Mouse (Mus musculus): Measurements from ENCODE around the gene Tnfrsf18.

Tnfrsf18 gene

GRCm38 (mm10) chr4:156026013-156026412, at the start of gene Tnfrsf18:
Tnfrsf18 (plus strand) TSS chr4:156026164.
- in situ Hi-C loops (cut with MboI, MseI), result no loop called here

GRCm38 (mm10) chr4:155981436-155982082, 44.4 kb upstream of the Tnfrsf18 start:
- in situ Hi-C loops (cut with MboI, MseI), result no loop called here

- in situ Hi-C loops (cut with MboI, MseI), result no loop called here
Measured at GRCm38 (mm10) chr4:155983788-155984187, 42.2 kb upstream of the Tnfrsf18 start.

GRCm38 (mm10) chr4:155991211-155991907, 34.6 kb upstream of the Tnfrsf18 start:
- in situ Hi-C loops (cut with MboI, MseI), result no loop called here

GRCm38 (mm10) chr4:155991908-155992230, 34.1 kb upstream of the Tnfrsf18 start:
- in situ Hi-C loops (cut with MboI, MseI), result no loop called here

DNA sequence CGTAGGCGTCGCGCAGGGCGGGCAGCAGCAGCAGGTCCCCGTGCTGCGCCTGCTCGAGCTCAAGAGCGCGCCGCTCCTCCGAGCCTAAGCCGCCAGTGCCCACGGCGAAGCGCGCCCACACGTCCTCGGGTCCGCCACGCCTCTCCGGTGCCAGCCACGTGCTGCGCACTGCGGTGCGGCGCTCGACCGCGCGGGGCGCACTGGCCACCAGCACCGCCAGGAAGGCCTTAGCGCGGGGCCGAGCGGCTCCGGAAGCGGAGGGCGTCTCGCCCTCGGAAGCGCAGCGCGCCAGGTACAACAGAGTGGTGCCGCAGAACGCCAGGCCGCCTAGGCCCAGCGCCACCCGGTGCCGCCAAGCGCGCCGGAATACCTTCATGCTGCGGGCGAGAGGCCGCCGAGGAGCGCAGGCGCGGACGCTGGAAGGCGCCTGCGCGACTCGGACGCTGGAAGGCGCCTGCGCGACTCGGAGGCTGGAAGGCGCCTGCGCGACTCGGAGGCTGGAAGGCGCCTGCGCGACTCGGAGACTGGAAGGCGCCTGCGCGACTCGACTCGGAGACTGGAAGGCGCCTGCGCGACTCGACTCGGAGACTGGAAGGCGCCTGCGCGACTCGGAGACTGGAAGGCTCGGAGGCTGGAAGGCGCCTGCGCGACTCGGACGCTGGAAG, 33.6 kb upstream of the Tnfrsf18 start, which contains the start of the genes B3galt6 and Sdf4:
B3galt6 (minus strand) TSS at position 409 of the 665 bp plus-strand sequence.
Sdf4 (plus strand) TSS at position 632 of the 665 bp plus-strand sequence.
- in situ Hi-C loops (cut with MboI, MseI), result no loop called here

DNA sequence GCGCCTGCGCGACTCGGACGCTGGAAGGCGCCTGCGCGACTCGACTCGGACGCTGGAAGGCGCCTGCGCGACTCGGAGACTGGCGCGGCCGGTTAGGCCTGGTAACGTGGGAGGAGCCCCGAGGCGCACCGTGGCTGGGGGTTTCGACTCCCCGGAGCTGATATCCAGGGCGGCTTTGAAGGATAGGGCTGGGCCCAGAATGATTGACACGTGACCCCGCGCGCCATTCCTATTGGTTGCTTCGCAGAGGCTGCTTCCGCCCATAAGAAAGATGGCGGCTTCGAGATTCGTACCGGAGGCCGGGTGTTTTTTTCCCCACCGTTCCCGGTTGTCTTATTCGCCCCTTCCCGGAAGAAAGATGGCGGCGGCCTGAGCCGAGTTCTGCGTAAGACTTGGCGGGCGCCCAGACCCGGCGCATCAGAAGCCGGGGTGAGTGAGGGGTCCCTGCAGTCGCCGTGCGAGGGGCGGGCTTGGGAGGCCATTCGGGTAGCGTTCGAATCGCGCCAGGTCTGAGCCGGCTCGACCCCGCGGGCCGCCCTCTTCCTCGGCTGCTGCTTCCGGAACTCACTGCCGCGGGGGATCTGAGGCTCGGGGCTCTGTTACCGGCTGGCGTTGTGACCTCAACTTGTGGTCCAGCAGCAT, 32.9 kb upstream of the Tnfrsf18 start:
- in situ Hi-C loops (cut with MboI, MseI), result no loop called here

- in situ Hi-C loops (cut with MboI, MseI), result no loop called here
Measured at GRCm38 (mm10) chr4:155993606-155994005, 32.4 kb upstream of the Tnfrsf18 start.

DNA sequence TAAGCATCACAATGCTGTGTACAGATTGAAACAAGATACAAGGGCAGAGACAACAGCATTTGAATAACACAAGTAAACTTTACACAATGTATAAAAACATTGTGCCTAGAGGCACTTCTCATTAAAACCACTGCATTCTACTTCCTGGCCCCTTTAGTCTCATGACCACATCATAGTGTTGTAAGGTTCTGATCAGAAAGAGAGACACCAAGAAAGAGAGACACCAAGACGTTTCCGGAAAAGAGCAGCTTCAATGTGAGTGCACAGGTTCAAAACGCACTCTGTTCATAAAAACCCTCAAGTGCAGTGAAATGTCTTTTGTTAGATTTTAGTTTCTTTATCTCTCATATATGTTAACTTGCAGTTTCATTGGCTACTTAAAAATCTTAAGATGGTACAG, 21.9 kb upstream of the Tnfrsf18 start:
- in situ Hi-C loops (cut with MboI, MseI), result no loop called here

DNA sequence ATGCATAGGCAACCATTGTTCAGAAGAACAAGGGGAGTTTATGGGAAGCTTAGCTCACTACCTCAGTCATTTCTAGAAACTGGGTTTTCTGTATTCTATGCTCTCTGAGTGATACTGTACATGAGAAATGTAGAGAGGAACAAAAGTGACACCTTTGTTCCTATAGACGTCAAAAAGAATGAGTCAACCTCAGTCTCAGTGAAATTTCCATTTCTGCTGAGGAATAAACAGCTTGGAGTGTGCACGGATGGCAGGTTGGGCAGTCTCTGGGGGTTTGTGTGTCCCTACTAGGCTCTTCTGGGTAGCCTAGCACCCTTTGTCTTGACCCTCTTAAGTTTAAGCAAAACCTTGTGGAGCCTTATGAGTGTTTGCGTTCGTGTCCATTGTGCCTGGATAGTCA, 17.6 kb upstream of the Tnfrsf18 start:
- in situ Hi-C loops (cut with MboI, MseI), result no loop called here

DNA sequence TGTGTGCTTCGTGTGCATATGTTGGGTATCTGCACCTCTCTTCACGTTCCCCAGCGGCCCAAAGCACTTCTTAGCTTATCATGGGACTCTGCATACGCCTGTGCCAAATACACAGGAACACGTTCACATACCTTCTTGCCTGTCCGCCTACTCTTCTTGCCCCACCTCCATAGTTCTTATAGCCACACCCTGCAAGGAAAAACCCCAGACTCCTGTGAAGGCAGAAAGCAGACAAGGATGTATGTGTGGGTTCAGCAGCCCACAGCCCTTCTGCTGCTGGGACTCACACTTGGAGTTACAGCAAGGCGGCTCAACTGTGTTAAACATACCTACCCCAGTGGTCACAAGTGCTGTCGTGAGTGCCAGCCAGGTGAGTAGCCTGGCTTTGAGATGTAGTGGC, 12.3 kb upstream of the Tnfrsf18 start, which contains the start of gene Tnfrsf4:
Tnfrsf4 (plus strand) TSS at position 207 of the 400 bp plus-strand sequence.
- in situ Hi-C loops (cut with MboI, MseI), result no loop called here

DNA sequence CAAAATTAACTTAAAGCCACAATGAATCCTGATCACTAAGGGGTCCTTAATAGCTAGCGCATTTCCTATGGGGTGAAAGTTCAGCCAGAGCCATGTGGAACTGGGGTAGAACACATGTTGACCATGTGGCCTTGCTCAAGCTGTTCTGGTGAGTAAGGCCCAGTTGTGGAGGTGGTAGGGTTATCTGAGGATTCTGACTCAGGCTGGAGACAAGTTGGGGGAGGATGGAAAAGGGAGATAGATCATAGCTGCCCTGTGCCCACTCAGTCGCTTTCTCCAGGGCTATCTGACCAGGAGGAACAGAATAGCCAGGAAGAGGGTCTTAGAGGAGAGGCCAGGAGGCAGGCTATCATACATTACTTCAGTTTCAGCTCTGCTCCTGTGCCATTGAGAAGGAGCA, 11.5 kb upstream of the Tnfrsf18 start:
- in situ Hi-C loops (cut with MboI, MseI), result no loop called here

DNA sequence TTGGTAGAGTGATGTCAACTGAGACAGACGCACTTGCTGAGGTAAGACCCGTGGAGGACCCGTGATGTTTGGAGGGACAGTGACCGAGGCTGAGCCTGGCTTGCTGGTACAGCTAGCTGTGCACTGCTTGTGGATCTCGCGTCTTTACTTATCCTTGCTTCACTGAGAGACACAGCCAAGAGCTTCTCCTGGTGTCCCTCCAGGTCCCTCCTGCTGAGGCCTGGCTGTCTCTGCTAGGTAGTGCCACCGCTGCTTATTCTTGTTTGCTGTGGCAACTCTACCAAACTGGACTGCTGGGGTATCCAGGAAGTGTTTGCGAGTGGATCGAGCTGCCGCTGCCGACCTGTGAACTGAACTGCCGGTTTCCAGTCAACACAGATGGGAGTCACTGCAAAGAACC, 6.2 kb upstream of the Tnfrsf18 start:
- in situ Hi-C loops (cut with MboI, MseI), result no loop called here

- in situ Hi-C loops (cut with MboI, MseI), result no loop called here
Measured at GRCm38 (mm10) chr4:156021381-156021780, 4.6 kb upstream of the Tnfrsf18 start.

- in situ Hi-C loops (cut with MboI, MseI), result no loop called here
Measured at GRCm38 (mm10) chr4:156021942-156022419, 4.0 kb upstream of the Tnfrsf18 start.

DNA sequence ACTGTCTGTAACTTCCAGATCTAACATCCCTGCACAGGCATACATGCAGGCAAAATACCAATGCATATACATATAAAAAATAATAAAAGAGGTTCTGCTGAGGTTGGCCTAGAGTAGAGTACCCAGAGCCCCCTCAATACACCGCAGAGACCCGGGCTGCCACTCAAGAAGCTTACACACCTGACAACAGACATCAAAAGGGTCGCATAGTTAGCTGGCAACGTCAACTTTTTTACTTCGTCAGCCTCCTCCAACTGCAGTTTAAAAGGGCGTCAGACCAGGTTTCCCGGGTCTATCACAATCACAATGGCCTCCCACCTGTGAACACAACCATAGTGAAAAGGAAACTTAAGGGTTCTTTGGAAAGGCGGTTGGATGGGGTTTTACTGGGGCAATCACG, 2.4 kb upstream of the Tnfrsf18 start:
- in situ Hi-C loops (cut with MboI, MseI), result no loop called here

GRCm38 (mm10) chr4:156024184-156024583, 1.8 kb upstream of the Tnfrsf18 start:
- in situ Hi-C loops (cut with MboI, MseI), result no loop called here

- in situ Hi-C loops (cut with MboI, MseI), result no loop called here
Measured at GRCm38 (mm10) chr4:156028580-156028979, 2.6 kb downstream of the Tnfrsf18 start.

DNA sequence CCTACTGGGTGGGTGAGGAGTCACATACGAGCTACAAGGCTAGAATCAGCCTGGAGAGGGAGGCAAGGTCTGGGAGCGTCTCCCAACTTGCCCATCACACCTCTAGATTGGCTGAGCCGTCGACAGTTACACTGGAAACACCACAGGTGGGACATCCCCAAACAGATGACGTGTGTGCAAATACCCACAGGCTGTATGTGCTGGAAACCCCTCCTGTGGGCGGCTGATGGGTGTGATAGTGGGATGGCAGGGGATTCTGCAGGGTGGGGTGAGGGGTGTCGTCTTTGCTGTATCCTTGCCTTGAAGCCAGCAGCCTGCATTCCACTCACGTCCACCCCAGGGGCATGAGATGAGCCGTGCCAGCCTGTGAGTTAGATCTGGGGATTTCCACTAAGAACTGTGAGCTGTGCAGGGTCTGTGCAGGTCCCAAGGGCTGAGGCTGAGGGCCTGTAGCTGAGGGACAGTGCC, 4.7 kb downstream of the Tnfrsf18 start:
- in situ Hi-C loops (cut with MboI, MseI), result loop anchor here (5.0 kb wide), 1 partner anchor 33 kb away; no protein-coding TSS in a partner anchor

- in situ Hi-C loops (cut with MboI, MseI), result loop anchor here (5.0 kb wide), 1 partner anchor 34 kb away; no protein-coding TSS in a partner anchor
Measured at GRCm38 (mm10) chr4:156031255-156031592, 5.3 kb downstream of the Tnfrsf18 start.

GRCm38 (mm10) chr4:156031593-156032391, 5.8 kb downstream of the Tnfrsf18 start:
- in situ Hi-C loops (cut with MboI, MseI), result loop anchor here (5.0 kb wide), 1 partner anchor 34 kb away; no protein-coding TSS in a partner anchor
